Mouse (Mus musculus) embryo, embryonic 10.5 days (tissue): ENCODE measurements at regions not wholly inside any gene's neighbourhood (a gene's known extent, or its start where the extent isn't known, plus 50 kb on each side); places are given as distances from the start of the nearest gene placed in this dataset.

Experiments used
- DNase-seq: peaks from one replicate; pipeline ENCODE4 v3.0.0-alpha.2; 2015; ENCODE audit warnings: low spot score

GRCm38 (mm10) chr4:99491536-99492514, 164.3 kb upstream of the Foxd3 start:
- DNase-seq = peak; percentile 6

DNA sequence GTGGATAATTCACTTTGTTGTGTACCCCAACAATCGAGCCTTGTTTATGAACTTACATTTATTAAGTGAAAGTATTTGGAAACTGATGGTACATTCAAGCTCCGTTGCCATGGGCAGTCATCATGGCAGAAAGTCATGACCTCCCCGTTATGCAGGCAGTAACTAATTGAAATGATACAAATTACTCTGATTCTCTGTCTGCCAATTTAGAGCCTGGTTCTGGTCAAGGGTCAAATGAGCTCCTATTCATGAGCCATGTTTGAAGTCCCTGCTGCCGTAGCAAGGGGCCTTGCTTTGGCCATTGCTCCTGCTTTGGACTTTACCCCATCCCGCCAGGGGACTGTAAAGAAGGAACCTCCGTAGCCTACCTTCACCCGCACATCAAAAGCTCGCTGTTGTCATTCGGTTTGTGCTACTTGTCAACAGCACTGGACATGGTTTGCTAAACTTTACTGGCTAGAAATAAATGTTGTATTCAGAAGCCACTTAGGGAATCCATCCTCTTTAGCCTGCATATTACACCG, 152.8 kb upstream of the Foxd3 start:
- peak; percentile 57 for DNase-seq

DNA sequence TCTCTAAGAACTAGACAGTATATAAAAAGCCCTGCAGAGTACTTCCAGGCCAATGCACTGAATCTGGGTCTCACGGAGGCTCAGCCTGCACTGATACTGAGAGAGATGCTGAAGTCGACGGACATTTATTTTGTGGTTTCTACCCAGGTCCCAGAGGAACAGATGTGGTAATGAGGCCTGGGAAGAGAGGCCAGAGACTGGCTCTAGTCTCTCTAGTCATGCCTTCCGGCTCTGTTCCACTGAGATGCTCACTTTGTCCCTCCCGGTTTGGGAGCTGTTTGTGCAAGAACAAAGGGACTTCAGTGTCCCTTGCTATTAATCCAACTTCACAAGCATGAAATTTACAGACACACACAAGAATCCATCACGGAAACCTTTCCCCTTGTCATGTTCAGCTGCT, 144.1 kb upstream of the Foxd3 start:
- peak; percentile 33 for DNase-seq

- DNase-seq = no peak
Observed at GRCm38 (mm10) chr4:99516883-99517282, 139.2 kb upstream of the Foxd3 start.

DNA sequence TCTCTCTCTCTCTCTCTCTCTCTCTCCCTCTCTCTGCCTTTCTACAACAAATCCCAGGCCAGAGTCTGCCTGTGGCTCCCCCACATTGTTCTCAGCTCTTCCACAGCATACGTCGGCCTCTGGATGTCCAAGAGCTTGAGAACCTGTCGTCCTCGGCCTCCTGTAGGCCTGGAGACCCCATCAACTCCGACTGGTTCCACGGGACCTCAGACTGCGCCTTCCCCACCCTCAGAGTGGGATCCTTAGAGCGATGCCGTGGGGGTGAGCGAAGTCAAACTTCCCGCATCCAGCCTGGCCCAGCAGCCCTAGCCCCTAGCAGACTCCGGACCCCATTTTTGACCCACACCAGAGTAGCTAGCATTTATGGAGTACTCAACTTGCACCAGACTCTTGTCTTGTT, 128.7 kb upstream of the Foxd3 start:
- DNase-seq = no peak

GRCm38 (mm10) chr4:99544014-99544413, 112.1 kb upstream of the Foxd3 start:
- no peak for DNase-seq

- no peak for DNase-seq
Observed at GRCm38 (mm10) chr4:99545742-99546141, 110.4 kb upstream of the Foxd3 start.

GRCm38 (mm10) chr4:99557963-99558362, 98.1 kb upstream of the Foxd3 start:
- no peak for DNase-seq

- DNase-seq = no peak
Observed at GRCm38 (mm10) chr4:99560604-99561003, 95.5 kb upstream of the Foxd3 start.

GRCm38 (mm10) chr4:99561506-99561937, 94.6 kb upstream of the Foxd3 start:
- peak; percentile 71 for DNase-seq

- no peak for DNase-seq
Observed at GRCm38 (mm10) chr4:99565401-99565800, 90.7 kb upstream of the Foxd3 start.

DNA sequence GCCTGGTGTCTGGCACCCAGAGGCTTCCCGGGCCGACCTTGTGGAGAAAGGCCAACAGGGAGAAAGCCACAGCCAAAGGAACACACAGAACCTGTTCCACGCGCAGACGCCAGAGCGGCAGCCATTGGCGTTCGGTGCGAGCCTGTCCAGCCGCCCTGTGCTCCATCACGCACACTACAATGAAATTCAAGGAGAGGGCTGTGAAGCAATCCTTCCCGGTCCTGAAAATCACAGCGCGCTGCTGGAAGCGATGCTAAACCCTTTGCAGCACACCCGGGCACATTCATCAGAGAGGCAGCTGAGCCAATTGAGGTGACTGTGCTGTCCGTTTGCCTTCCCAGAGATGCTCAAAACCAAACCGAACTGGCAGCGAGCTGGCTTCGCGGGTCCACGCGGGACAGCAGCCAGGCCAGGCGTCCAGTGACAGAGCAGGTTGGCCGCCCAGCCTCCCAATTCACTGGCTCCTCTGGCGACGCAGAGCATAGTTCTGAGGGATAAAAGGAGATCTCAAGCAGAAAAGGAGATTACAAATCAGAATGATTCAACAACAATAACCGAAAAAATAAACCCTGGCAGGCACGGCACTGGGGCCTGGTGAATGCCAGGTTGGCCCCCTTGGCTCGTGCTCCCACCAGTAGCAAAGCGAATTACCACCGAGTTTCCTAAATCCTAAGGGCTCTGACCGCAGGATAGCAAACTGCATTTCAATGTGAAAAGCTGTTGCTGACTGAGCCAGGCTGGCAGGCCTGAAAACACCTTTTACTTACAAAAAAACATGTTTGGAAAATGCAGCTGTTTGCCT, 83.1 kb upstream of the Foxd3 start:
- peak; percentile 64 for DNase-seq

GRCm38 (mm10) chr4:99574021-99574531, 82.0 kb upstream of the Foxd3 start:
- DNase-seq = peak; percentile 74

GRCm38 (mm10) chr4:99574984-99575383, 81.1 kb upstream of the Foxd3 start:
- DNase-seq = peak; percentile 45

DNA sequence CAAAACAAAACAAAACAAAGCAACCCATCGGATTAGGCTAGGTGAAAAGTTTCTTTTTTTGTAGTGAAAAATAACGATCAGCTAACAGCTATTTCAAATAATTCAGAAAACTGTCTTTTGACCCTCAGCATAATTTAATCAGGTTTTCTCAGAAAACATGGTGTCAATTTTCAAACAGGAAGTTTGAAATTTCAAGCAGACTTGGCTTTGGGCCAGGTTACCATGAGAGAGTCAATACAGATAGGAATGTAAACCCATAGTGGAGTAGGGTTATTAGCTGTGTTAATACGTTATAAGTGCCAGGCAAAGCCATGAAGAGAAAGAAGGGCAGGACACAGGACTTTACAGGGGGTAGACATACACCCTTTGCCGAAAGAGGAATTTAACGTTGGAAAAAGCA, 58.3 kb upstream of the Foxd3 start:
- DNase-seq = peak; percentile 21

GRCm38 (mm10) chr4:99600741-99601140, 55.4 kb upstream of the Foxd3 start:
- DNase-seq = peak; percentile 17

DNA sequence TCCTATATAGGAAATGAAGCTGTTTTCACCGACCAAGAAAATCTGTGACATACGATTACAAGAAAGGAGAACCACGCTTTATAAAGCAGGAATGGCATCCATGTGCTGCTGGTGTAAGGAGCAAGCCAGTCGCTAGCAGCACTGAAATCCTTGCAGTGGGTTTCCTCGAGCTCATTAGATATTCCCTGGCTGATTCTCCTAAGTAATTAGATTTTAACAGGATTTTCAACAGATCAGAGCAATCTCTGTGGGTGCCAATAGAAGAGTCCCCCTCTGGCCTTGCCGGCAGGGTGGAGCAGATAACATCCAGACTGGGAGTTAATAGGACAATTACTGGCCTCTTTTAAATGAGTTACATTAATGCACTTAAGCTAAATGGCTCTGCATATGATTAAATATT, 54.6 kb upstream of the Foxd3 start:
- DNase-seq = no peak
